8 mouse cellular contexts compared by ENCODE assay signal in the genomic region with DNA sequence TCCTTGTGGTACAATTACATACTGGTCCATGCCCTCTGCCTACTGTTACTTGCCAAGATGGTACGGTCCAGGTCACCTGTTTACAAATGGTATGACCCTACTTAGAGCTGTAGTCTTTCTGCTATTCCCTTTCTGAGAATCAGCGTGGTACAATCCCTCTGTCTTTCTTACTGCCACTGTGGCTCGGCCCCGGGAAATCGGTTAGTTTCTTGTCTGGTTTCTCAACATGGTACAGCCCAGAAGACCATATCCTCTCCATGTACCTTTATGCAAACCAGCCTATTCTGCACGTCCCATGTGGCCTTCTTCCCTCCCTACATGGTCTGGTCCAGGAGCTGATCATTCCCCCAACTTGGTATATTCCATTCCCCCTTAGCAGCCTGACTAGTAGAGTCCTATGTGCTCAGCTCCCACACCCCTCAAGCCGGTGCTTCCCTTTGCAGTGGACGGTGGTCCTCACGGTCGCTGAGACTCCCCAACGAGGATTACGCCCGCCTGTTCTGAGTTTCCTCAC. TPM values are rescaled to one million over a fixed set of nuclear protein-coding genes. Genes with fewer than 3 reads are reported as not detected.
DNase-seq lines count a peak whose midpoint lies in the region; ATAC-seq lines count a peak whose summit lies in the region.

No protein-coding gene starts in this region.

- intact Hi-C loops in left cerebral cortex, postnatal 14 days (cut with DNase I) = loop anchor here (10.0 kb wide), 1 partner anchor 239 kb away; a partner anchor contains a TSS

- peak; percentile 7 for ATAC-seq in inflammation-experienced regulatory T-cells, adult 6 months

- H3K4me1 ChIP-seq in midbrain, embryonic 10.5 days = peaks cover 86% of the 10 kb centered on the region

- WGBS in midbrain, embryonic 10.5 days = 1% methylated on average over 13 of the region's 13 CpGs

- H3K9me3 ChIP-seq in midbrain, embryonic 10.5 days (replicated peaks) = no peaks in the 10 kb centered on the region

- peak overlapping the region; percentile 73 for H3K4me3 ChIP-seq in midbrain, embryonic 10.5 days

- peak overlapping the region; percentile 87 for H3K27ac ChIP-seq in midbrain, embryonic 10.5 days (replicated peaks)

- H3K27me3 ChIP-seq in midbrain, embryonic 10.5 days (ENCODE audit: low read depth, poor library complexity, severe bottlenecking) = peaks cover 20% of the 10 kb centered on the region

- peak; percentile 50 to 51 for DNase-seq in lung, adult 18-20 months
- no peak for DNase-seq in lung, postnatal 14 days
- DNase-seq in cerebellum, postnatal 25 days = peak; percentile 79 to 85
- DNase-seq in gastrocnemius, postnatal 10 days = peak; percentile 64
- DNase-seq in left cerebral cortex, postnatal 14 days (ENCODE audit: low spot score in 2 of 2) = peak; percentile 84 to 98
- DNase-seq in midbrain, embryonic 10.5 days (ENCODE audit: low spot score) = peak; percentile 74
- peak; percentile 61 to 67 for DNase-seq in spleen, postnatal 36 days (ENCODE audit: low spot score in 2 of 2)

- H3K36me3 ChIP-seq in midbrain, embryonic 10.5 days = no peaks in the 10 kb centered on the region

RNA-seq across cellular contexts. Expression of a gene that starts 0.8 kb away (rescaled TPM):
- 10 to 100 TPM; 35.9 to 37.9 TPM for total RNA-seq in gastrocnemius, postnatal 10 days (2021)
- polyA plus RNA-seq in inflammation-experienced regulatory T-cells, adult 6 months (2017; shearing (Covaris generic)) = 1 to 10 TPM; 3.1 to 8.6 (median 6.5) TPM
- 10 to 100 TPM; 68.7 to 83.5 TPM for total RNA-seq in left cerebral cortex, postnatal 14 days (2021)
- polyA plus RNA-seq in midbrain, embryonic 10.5 days (2016; fragmentation: Nextera tagmentation; extraction: Ambion mirVana) = 2.1 and 2.9 TPM in 2 replicates

RNA-seq across cellular contexts. Expression of a gene that starts 4.5 kb away (rescaled TPM):
- total RNA-seq in gastrocnemius, postnatal 10 days (2021) = 1 to 10 TPM; 3.4 to 3.9 TPM
- polyA plus RNA-seq in inflammation-experienced regulatory T-cells, adult 6 months (2017; shearing (Covaris generic)) = 1 to 10 TPM in 2 of 3 experiments, not detected in 1; 1.5 TPM
- total RNA-seq in left cerebral cortex, postnatal 14 days (2021) = 100 to 1,000 TPM; 168 to 172 TPM
- polyA plus RNA-seq in midbrain, embryonic 10.5 days (2016; fragmentation: Nextera tagmentation; extraction: Ambion mirVana) = 4.6 and 4.9 TPM in 2 replicates

RNA-seq across cellular contexts. Expression of a gene that starts 9.9 kb away (rescaled TPM):
- total RNA-seq in gastrocnemius, postnatal 10 days (2021) = under 1 TPM in 1 of 2 experiments, not detected in 1; 0.21 TPM
- polyA plus RNA-seq in inflammation-experienced regulatory T-cells, adult 6 months (2017; shearing (Covaris generic)) = under 1 TPM in 1 of 3 experiments, not detected in 2; 0.22 TPM
- under 1 TPM; 0.20 to 0.30 TPM for total RNA-seq in left cerebral cortex, postnatal 14 days (2021)
- 0.32 and 0.34 TPM in 2 replicates for polyA plus RNA-seq in midbrain, embryonic 10.5 days (2016; fragmentation: Nextera tagmentation; extraction: Ambion mirVana)

RNA-seq across cellular contexts. Expression of a gene that starts 11.2 kb away (rescaled TPM):
- total RNA-seq in gastrocnemius, postnatal 10 days (2021) = 100 to 1,000 TPM; 793 to 822 TPM
- polyA plus RNA-seq in inflammation-experienced regulatory T-cells, adult 6 months (2017; shearing (Covaris generic)) = 1,000 to 10,000 TPM; 1,609 to 2,946 (median 2,383) TPM
- total RNA-seq in left cerebral cortex, postnatal 14 days (2021) = 100 to 1,000 TPM; 369 to 389 TPM
- 965 and 1,116 TPM in 2 replicates for polyA plus RNA-seq in midbrain, embryonic 10.5 days (2016; fragmentation: Nextera tagmentation; extraction: Ambion mirVana)

RNA-seq across cellular contexts. Expression of a gene that starts 13.7 kb away (rescaled TPM):
- 10 to 100 TPM; 11.8 to 13.8 TPM for total RNA-seq in gastrocnemius, postnatal 10 days (2021)
- 10 to 100 TPM; 12.1 to 17.3 (median 15.5) TPM for polyA plus RNA-seq in inflammation-experienced regulatory T-cells, adult 6 months (2017; shearing (Covaris generic))
- 10 to 100 TPM; 28.8 to 32.7 TPM for total RNA-seq in left cerebral cortex, postnatal 14 days (2021)
- polyA plus RNA-seq in midbrain, embryonic 10.5 days (2016; fragmentation: Nextera tagmentation; extraction: Ambion mirVana) = 32.3 and 32.8 TPM in 2 replicates

Comparison
In these comparisons a context has a peak if more than half of its experiments do, and no peak if none do; other contexts are left out.
1. RNA of a gene that starts 4.5 kb away (total RNA-seq): 168 to 172 TPM in left cerebral cortex, postnatal 14 days; 3.4 to 3.9 TPM in gastrocnemius, postnatal 10 days; every median in the first group is over 10 times any median in the second.